Mouse (Mus musculus) gastrocnemius, postnatal 36 days (tissue): ENCODE measurements around the gene Sacm1l. TPM values are rescaled to one million over a fixed set of nuclear protein-coding genes. Genes with fewer than 3 reads are reported as not detected.
A peak's percentile ranks its signal among the peaks of the same experiment; 100 is the strongest.

Experiments
- DNase-seq, 2 experiments: peaks; one replicate each; pipeline ENCODE4 v3.0.0; 2022
- intact Hi-C: fragments of 180-260 bp; cut with DNase I; formaldehyde crosslinking; loops from one replicate; pipeline ENCODE4 v1.15.1; 2025
- long read RNA-seq, 2 experiments: library from polyadenylated mRNA; stranded (forward); transcript quantifications; one replicate each; pipeline ENCODE4 v2.0.0; 2021
- total RNA-seq, 2 experiments: library from RNA; stranded (reverse); gene quantifications; 2 replicates each; pipeline ENCODE4 v1.2.3; 2021

The Sacm1l gene
- total RNA-seq, result 10 to 100 TPM; 16.1 to 19.7 TPM
- long read RNA-seq, experiment 1, partial matches to known transcripts, result 1 of 8 reads
- long read RNA-seq, experiment 1, other reads (novel, unspliced or antisense), result 3 of 8 reads
- long read RNA-seq, experiment 2, transcript Sacm1l-201 (20 exons, 3,558 nt), result major isoform, 9 of 12 reads
- long read RNA-seq, experiment 2, partial matches to known transcripts, result 1 of 12 reads
- long read RNA-seq, experiment 2, other reads (novel, unspliced or antisense), result 2 of 12 reads

GRCm38 (mm10) chr9:123529392-123530157 lies at the start of gene Sacm1l:
Gene Sacm1l (plus strand): TSS chr9:123529759.
- intact Hi-C loops, result no loop called here
- peak; percentile 95 to 98 for DNase-seq

GRCm38 (mm10) chr9:123479876-123480252 lies 49.7 kb upstream of the Sacm1l start:
- no peak for DNase-seq
- intact Hi-C loops, result no loop called here

DNA sequence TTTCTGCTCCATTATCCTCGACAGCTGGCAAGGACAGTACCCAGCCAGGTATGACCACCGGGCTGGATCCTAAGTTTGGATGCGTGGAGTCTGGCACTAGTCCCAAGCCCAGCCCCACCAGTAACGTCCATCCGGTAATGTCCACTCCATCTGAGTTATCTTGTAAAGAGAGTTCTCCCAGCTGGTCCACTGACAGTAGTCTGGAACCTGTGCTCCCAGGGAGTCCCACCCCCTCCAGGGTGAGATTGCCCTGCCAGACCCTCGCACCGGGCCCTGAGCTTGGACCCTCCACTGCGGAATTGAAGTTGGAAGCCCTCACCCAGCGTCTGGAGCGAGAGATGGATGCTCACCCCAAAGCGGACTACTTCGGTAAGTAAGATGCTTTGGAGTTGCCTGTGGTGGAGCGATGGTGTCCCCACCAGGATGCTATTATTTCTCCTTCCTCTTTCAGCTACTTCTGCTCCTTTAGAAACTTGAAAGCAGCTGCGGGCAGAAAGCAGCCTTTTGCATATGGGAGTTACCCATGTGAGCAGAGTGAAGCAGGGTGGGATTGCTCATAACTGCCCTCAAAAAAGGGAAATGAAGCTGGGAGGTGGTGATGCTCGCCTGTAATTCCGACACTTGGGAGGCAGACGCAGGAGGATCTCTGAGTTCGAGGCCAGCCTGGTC lies 49.2 kb upstream of the Sacm1l start:
- intact Hi-C loops, result no loop called here
- DNase-seq, result no peak

- intact Hi-C loops, result no loop called here
- DNase-seq, result no peak
These were observed 48.4 kb upstream of the Sacm1l start for GRCm38 (mm10) chr9:123481136-123481535.

- DNase-seq, result no peak
- intact Hi-C loops, result no loop called here
These were observed 46.0 kb upstream of the Sacm1l start for GRCm38 (mm10) chr9:123483598-123483997.

GRCm38 (mm10) chr9:123484830-123485229 lies 44.7 kb upstream of the Sacm1l start:
- intact Hi-C loops, result no loop called here
- DNase-seq, result no peak

DNA sequence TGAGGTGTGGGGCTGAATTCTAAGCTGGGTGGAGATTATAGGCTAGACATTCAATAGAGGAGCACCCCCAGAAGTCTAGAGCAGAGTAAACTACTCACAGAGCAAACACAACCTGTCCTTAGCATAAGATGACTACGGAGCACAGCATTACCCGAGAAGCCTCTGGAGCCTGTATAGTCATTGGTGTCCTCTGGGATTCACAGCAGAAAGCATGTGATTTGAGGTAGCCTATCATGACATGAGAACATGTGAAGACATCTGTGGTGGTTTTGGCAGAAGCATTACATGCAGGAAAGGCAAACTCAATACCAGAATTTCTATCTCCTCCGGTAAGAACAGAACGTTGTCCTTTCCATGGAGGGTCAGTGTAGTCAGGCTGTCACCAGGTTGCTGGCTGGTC lies 44.0 kb upstream of the Sacm1l start:
- intact Hi-C loops, result no loop called here
- no peak for DNase-seq

DNA sequence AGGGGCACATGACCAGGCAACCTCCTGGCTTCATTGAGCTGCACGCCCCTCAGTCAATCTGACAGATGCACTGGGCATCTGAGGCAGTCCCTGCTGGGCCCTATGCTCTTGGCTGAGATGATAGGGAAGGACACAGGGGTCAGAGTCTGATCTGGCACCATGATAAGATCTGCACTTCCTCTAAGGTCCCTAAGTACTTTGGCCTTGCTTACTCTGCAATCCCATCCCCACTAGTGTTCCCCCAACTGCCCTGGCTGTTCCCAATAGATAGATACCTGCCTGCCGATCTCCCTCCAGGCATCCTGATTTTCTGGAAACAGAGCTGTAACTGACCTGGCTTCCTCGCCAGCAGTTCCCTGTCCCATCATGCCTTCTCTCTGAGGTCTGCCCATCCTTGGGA lies 42.9 kb upstream of the Sacm1l start:
- no peak for DNase-seq
- intact Hi-C loops, result no loop called here

- no peak for DNase-seq
- intact Hi-C loops, result no loop called here
These were observed 40.5 kb upstream of the Sacm1l start for GRCm38 (mm10) chr9:123489073-123489472.

DNA sequence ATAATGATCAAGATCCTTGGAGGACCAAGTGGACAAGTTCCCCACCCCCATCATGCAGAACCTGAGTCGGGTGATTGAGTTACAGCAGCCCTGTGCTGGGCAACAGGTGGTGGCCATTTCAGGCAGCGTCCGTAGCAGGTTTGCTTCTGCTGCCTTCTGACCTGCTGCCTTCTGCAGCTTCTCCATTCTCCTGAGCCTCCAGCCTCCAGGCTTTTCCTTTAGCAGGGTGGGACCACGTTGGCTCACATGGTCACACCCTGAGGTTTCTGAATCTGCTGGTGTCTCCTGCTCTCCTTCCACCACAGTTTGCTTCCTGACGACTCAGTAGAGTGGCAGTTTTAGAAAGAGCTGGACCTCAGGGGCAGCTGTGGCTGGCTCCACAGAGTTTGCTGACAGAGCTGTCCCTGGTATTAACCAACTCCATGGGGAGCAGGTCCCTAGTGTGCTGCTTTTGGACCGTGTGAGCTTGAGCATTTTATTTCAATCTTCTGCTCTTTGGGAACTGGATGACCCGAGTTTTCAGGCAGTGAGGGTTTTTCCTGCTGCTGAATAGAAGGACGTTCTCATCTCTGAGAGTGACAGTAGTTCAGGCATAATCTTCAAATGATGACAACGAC lies 39.7 kb upstream of the Sacm1l start:
- DNase-seq, result peak; percentile 34 to 46
- intact Hi-C loops, result no loop called here

- intact Hi-C loops, result no loop called here
- no peak for DNase-seq
These were observed 38.6 kb upstream of the Sacm1l start for GRCm38 (mm10) chr9:123490930-123491329.

DNA sequence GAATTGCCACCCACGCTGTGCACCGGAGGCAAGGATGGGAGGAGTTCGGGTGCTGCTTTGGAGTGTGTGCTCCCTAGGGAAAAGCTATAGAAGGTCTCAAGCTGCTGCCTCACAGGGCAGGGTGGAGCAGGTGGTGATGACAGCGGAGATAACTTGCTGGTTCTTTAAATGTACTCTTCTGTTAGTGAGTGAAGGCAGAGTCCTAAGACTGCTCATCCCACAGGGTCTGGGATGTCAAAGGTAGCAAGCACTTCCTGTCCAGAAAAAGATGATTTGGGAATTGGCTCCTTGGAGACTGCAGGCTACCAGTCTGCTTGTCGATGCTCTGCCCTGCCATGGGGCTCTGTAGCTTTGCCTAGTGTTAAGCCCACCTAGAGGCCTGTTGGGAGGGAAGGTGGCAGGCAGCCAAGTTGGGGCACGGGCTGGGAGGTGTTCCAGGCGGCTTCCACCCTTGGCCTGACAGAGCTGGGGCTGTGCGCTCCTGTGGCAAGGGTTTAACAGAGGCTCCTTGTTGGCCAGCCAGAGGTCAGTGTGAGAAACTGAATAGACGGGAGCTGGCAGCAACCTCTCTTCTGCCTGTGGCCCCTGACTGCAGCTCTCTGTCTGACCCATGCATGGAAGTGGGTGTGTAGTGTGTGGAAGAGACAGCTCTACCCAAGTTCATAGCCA lies 37.5 kb upstream of the Sacm1l start:
- no peak for DNase-seq
- intact Hi-C loops, result no loop called here

DNA sequence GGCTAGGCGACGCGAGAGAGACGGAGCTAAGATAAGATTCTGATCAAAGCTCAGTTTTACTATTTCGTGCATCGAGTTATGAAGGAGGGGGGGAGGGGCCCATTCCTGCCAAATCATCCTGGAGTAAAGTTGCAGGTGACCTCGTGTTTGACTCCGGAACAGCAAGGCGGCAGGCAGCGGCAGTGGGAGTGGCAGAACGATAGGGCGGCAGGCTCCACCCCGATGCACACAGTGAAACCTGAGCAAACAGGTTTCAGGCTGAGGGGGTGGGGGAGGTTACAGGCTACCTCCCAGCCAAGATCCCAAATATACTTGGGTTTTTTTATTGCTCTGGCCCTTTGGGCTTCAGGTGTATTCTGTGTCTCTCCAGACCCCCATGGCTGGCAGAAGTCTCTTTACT lies 32.9 kb upstream of the Sacm1l start:
- intact Hi-C loops, result no loop called here

DNA sequence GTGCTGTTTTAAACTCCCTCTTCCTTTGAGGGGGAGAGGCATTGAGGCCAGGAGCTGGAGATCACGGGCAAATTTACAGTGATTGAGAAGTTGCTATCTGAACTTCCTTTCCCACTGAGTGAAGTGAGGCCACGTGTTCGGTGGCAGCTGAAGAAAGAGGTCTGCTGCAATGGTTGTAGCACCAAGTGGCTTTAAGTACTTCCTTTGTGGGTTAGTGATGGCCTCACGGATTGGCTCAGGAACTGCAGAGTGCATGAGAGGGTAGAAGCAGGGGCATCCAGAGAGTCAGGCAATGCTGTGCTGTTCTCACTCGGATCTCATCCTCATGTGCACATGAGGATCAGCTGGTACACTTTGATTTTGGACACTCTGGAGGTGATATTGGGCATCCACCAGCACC lies 31.7 kb upstream of the Sacm1l start:
- intact Hi-C loops, result no loop called here
- no peak for DNase-seq

More for the DNA sequence above, 32.9 kb upstream of the Sacm1l start:
- no peak for DNase-seq

- intact Hi-C loops, result loop anchor here (5.0 kb wide), 1 partner anchor 33 kb away; no protein-coding TSS in a partner anchor
- DNase-seq, result no peak
These were observed 29.1 kb upstream of the Sacm1l start for GRCm38 (mm10) chr9:123500480-123500879.

DNA sequence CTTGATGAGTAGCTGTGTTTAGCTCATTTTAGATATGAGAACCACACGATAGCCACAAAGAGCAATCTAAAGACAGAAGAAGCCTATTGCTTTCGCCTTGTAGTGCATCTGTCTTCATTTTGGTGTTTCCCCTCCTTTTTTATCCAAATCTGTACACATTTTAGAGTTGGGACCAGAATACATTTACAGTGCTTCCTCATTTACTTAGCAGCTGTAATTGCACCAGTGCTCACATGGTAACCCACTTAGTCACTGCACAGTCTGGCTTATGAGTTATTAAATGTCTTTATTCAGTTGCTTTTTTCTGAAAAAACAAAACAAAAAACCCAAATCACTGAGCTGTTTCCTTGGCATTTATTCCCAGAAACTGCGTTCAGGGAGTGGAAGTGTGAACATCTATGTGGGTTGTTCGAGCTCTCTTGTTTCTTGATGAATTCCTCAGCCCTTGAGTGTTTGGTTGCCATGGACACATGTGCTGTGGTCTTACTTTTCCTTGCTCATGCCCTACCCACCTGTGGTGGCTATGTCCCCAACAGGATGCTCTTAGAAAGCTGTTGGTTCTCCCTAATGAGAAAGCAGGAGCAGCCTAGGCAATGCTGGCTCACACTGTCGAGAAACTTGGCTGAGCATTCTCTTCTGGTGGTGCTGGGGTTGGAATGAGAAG lies 26.3 kb upstream of the Sacm1l start:
- DNase-seq, result no peak
- intact Hi-C loops, result loop anchor here (5.0 kb wide), 1 partner anchor 36 kb away; no protein-coding TSS in a partner anchor

DNA sequence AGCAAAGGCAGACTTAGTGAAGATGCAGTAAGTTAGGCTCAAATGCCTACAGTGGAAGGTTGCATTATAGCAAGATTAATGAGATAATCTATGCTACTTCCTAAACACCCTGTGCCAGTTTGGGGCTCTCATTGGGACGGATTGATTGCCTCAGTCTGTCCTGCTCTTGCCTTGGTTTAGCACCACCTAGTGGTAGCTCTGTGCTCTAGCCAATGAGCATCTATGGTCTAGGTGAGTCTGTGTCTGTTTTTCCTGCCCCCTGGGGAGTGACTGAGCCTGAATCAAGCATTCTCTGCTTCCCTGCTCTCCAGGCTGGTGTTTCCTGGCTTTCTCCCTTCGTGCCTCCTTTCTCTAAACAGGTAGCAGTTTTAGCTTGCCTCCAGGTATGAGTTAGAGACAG lies 25.2 kb upstream of the Sacm1l start:
- DNase-seq, result peak in 1 of 2 experiments; percentile 39
- intact Hi-C loops, result loop anchor here (1.0 to 5.0 kb wide), 2 partner anchors 26 to 37 kb away; partner anchors contain the start of gene Limd1

DNA sequence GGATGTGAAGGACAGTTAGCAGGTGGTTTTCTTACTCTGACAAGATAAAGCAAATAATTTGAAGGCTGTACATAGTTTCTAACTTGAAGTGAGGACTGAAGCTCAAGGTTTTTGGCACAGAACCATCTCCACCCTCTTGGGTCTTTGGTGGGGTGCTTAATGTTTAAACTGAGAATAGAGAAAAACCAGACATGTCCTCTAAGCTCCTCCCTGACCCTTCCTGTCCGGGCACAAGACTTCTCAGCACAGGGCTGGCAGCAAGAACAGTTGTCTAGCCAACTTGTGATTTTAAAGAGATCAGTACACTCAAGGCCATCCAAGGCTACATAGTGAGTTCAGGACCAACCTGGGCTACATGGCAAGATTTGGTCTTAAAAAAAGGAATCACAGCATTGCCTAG lies 24.0 kb upstream of the Sacm1l start:
- intact Hi-C loops, result loop anchor here (5.0 kb wide), 1 partner anchor 53 kb away; no protein-coding TSS in a partner anchor

GRCm38 (mm10) chr9:123506270-123507146 lies 23.1 kb upstream of the Sacm1l start:
- DNase-seq, result no peak
- intact Hi-C loops, result loop anchor here (5.0 kb wide), 1 partner anchor 54 kb away; no protein-coding TSS in a partner anchor

More for the DNA sequence above, 24.0 kb upstream of the Sacm1l start:
- no peak for DNase-seq
